Mouse (Mus musculus) intestine, postnatal 0 days (tissue): ENCODE data around the gene Hscb. TPM values are rescaled to one million over a fixed set of nuclear protein-coding genes. Genes with fewer than 3 reads are reported as not detected.

Experiments
- ATAC-seq: fragments of 200-750 bp; cut with Nextera tagmentation; 2 replicates; pipeline ENCODE4 v1.8.0; 2017; ENCODE audit warnings: mild to moderate bottlenecking, moderate TSS enrichment, moderate library complexity
- H3K27ac ChIP-seq: fragments of 300-500 bp; sonication (generic); 2 replicates; pipeline ENCODE4 v1.5.1; 2014; ENCODE audit warnings: mild to moderate bottlenecking, low read depth, low read length, moderate library complexity
- H3K27me3 ChIP-seq: fragments of 300-500 bp; sonication (generic); replicated peaks from 2 replicates; pipeline ENCODE4 v1.6.1; 2014; ENCODE audit warnings: low read length, mixed read lengths; ENCODE audit not compliant: control insufficient read depth, insufficient read depth
- H3K36me3 ChIP-seq: fragments of 300-500 bp; sonication (generic); 2 replicates; pipeline ENCODE4 v1.6.1; 2014; ENCODE audit warnings: mild to moderate bottlenecking, moderate library complexity; ENCODE audit not compliant: control insufficient read depth, insufficient read depth
- H3K4me1 ChIP-seq: fragments of 300-500 bp; sonication (generic); replicated peaks from 2 replicates; pipeline ENCODE4 v1.6.1; 2014; ENCODE audit warnings: antibody characterized with exemption, low read length, mixed read lengths; ENCODE audit not compliant: control insufficient read depth, insufficient read depth
- H3K4me2 ChIP-seq: fragments of 300-500 bp; sonication (generic); replicated peaks from 2 replicates; pipeline ENCODE4 v1.6.1; 2014; ENCODE audit warnings: low read depth, mild to moderate bottlenecking, moderate library complexity
- H3K4me3 ChIP-seq: fragments of 300-500 bp; sonication (generic); 2 replicates; pipeline ENCODE4 v1.5.1; 2014; ENCODE audit warnings: low read depth, low read length
- H3K9ac ChIP-seq: fragments of 300-500 bp; sonication (generic); 2 replicates; pipeline ENCODE4 v1.6.1; 2014; ENCODE audit warnings: mild to moderate bottlenecking, low read depth, low read length
- H3K9me3 ChIP-seq: fragments of 300-500 bp; sonication (generic); 2 replicates; pipeline ENCODE4 v1.6.1; 2016; ENCODE audit warnings: mixed run types; ENCODE audit not compliant: control insufficient read depth
- CTCF ChIP-seq: sonication (generic); IDR thresholded peaks from 2 replicates; pipeline ENCODE4 v1.5.1; 2016; ENCODE audit warnings: low read depth, mild to moderate bottlenecking, control low read depth, antibody characterized with exemption, moderate library complexity
- WGBS: fragments of 180-500 bp; shearing (Covaris S2); extraction: QIAGEN DNeasy Blood & Tissue Kit; methylation state at CpG from one replicate; pipeline ENCODE4 v1.1.7; 2014; 5-methylcytosine and 5-hydroxymethylcytosine counted together
- polyA plus RNA-seq: library from polyadenylated mRNA; unstranded; fragments of >200 nt; fragmentation: Nextera tagmentation; extraction: Ambion mirVana; gene quantifications from 2 replicates; pipeline ENCODE4 v1.2.1, GENCODE M21; 2015

Gene Hscb
- polyA plus RNA-seq, 1 experiment from 2014 or later = 50.0 TPM

- H3K4me1 ChIP-seq = no peaks in the 10 kb centered on the region
- no peak overlapping the region for H3K9ac ChIP-seq
- no peak overlapping the region for H3K4me3 ChIP-seq
- 89% methylated on average over 7 of the region's 7 CpGs for WGBS
- no peak for TF ChIP-seq CTCF
- peaks cover 95% of the 10 kb centered on the region for H3K36me3 ChIP-seq
- H3K27me3 ChIP-seq = no peaks in the 10 kb centered on the region
- no peaks in the 10 kb centered on the region for H3K9me3 ChIP-seq
- no peak overlapping the region for H3K4me2 ChIP-seq
- no peak overlapping the region for H3K27ac ChIP-seq
- ATAC-seq = no peak
Observed at GRCm38 (mm10) chr5:110794363-110794762, 45.2 kb downstream of the Hscb start.

GRCm38 (mm10) chr5:110788684-110789083 is 50.9 kb downstream of the Hscb start:
- no peaks in the 10 kb centered on the region for H3K4me1 ChIP-seq
- no peak overlapping the region for H3K27ac ChIP-seq
- H3K36me3 ChIP-seq = peaks cover 85% of the 10 kb centered on the region
- ATAC-seq = peak; percentile 31; the same call in 1 of the 2 replicates
- peak; percentile 86 for TF ChIP-seq CTCF
- no peaks in the 10 kb centered on the region for H3K9me3 ChIP-seq
- H3K9ac ChIP-seq = no peak overlapping the region
- 59% methylated on average over 5 of the region's 5 CpGs for WGBS
- H3K27me3 ChIP-seq = no peaks in the 10 kb centered on the region
- no peak overlapping the region for H3K4me2 ChIP-seq
- no peak overlapping the region for H3K4me3 ChIP-seq

GRCm38 (mm10) chr5:110786081-110786835 is 53.3 kb downstream of the Hscb start:
- Histone ChIP-seq H3K27ac (no peak overlapping the region), H3K9ac (no peak overlapping the region), H3K9me3 (no peaks in the 10 kb centered on the region), H3K27me3 (no peaks in the 10 kb centered on the region), H3K36me3 (peaks cover 61% of the 10 kb centered on the region), H3K4me3 (no peak overlapping the region), H3K4me2 (no peak overlapping the region), H3K4me1 (no peaks in the 10 kb centered on the region)
- peak; percentile 62 for TF ChIP-seq CTCF
- WGBS = 67% methylated on average over 11 of the region's 11 CpGs
- ATAC-seq = peak; percentile 65

GRCm38 (mm10) chr5:110783150-110783549 is 56.4 kb downstream of the Hscb start:
- H3K4me1 ChIP-seq = 0 out of 2 replicates have a peak, but pooled peaks cover 3% of the 10 kb centered on the region
- no peaks in the 10 kb centered on the region for H3K9me3 ChIP-seq
- H3K4me2 ChIP-seq = no peak overlapping the region
- TF ChIP-seq CTCF = no peak
- no peak overlapping the region for H3K9ac ChIP-seq
- 74% methylated on average over 8 of the region's 8 CpGs for WGBS
- no peak overlapping the region for H3K27ac ChIP-seq
- H3K27me3 ChIP-seq = no peaks in the 10 kb centered on the region
- ATAC-seq = no peak
- peaks cover 32% of the 10 kb centered on the region for H3K36me3 ChIP-seq
- H3K4me3 ChIP-seq = no peak overlapping the region

GRCm38 (mm10) chr5:110781529-110782238 is 57.9 kb downstream of the Hscb start:
- Histone ChIP-seq H3K4me3 (no peak overlapping the region), H3K4me2 (no peak overlapping the region), H3K4me1 (0 out of 2 replicates have a peak, but pooled peaks cover 3% of the 10 kb centered on the region), H3K9ac (no peak overlapping the region), H3K27me3 (no peaks in the 10 kb centered on the region), H3K36me3 (peaks cover 26% of the 10 kb centered on the region), H3K9me3 (no peaks in the 10 kb centered on the region), H3K27ac (no peak overlapping the region)
- no peak for ATAC-seq
- 53% methylated on average over 7 of the region's 7 CpGs for WGBS
- no peak for TF ChIP-seq CTCF

GRCm38 (mm10) chr5:110780761-110781528 is 58.6 kb downstream of the Hscb start:
- H3K36me3 ChIP-seq = peaks cover 24% of the 10 kb centered on the region
- no peak for TF ChIP-seq CTCF
- H3K27me3 ChIP-seq = no peaks in the 10 kb centered on the region
- peak overlapping the region; percentile 78 for H3K27ac ChIP-seq
- peak overlapping the region; percentile 72 for H3K4me2 ChIP-seq
- ATAC-seq = no peak
- WGBS = 54% methylated on average over 10 of the region's 10 CpGs
- H3K9ac ChIP-seq = peak overlapping the region; percentile 74
- peak overlapping the region; percentile 75 for H3K4me3 ChIP-seq
- H3K4me1 ChIP-seq = 0 out of 2 replicates have a peak, but pooled peaks cover 3% of the 10 kb centered on the region
- no peaks in the 10 kb centered on the region for H3K9me3 ChIP-seq
